Mouse (Mus musculus) C2C12 (cell line): ENCODE data around the gene Kdm4b. TPM values are rescaled to one million over a fixed set of nuclear protein-coding genes. Genes with fewer than 3 reads are reported as not detected.

Source experiments
- H3K27me3 ChIP-seq: one replicate; pipeline ENCODE4 v1.6.1; 2011; ENCODE audit not compliant: control insufficient read depth, insufficient read depth, insufficient read length
- H3K36me3 ChIP-seq: one replicate; pipeline ENCODE4 v1.6.1; 2011; ENCODE audit not compliant: control insufficient read depth, insufficient read depth
- H3K4me3 ChIP-seq: one replicate; pipeline ENCODE4 v1.5.1; 2011; ENCODE audit warnings: mild to moderate bottlenecking, control low read depth; ENCODE audit not compliant: poor library complexity, insufficient read depth, severe bottlenecking
- H3K79me2 ChIP-seq: one replicate; pipeline ENCODE4 v1.6.1; 2011; ENCODE audit not compliant: control insufficient read depth, insufficient read depth
- H3K79me3 ChIP-seq: one replicate; pipeline ENCODE4 v1.6.1; 2011; ENCODE audit warnings: low read depth, control low read depth
- H3ac ChIP-seq: one replicate; pipeline ENCODE3; 2011; ENCODE audit warnings: low read depth; ENCODE audit not compliant: control insufficient read depth, insufficient read length
- CEBPB ChIP-seq: IDR thresholded peaks from one replicate; pipeline ENCODE4 v1.6.1; 2011; ENCODE audit warnings: low read depth, mild to moderate bottlenecking, control low read depth, moderate library complexity
- CTCF ChIP-seq: IDR thresholded peaks from one replicate; pipeline ENCODE4 v1.5.1; 2011; ENCODE audit not compliant: control insufficient read depth, insufficient read depth, insufficient read length
- FOSL1 ChIP-seq: IDR thresholded peaks from one replicate; pipeline ENCODE4 v1.8.0; 2011; ENCODE audit warnings: mild to moderate bottlenecking, low read length; ENCODE audit not compliant: poor library complexity, insufficient read depth, severe bottlenecking
- MAX ChIP-seq: IDR thresholded peaks from one replicate; pipeline ENCODE4 v1.6.1; 2011; ENCODE audit warnings: mild to moderate bottlenecking, control low read depth
- MYOD1 ChIP-seq: IDR thresholded peaks from one replicate; pipeline ENCODE4 v1.6.1; 2011; ENCODE audit warnings: low read depth; ENCODE audit not compliant: control insufficient read depth, insufficient read length
- MYOG ChIP-seq: IDR thresholded peaks from one replicate; pipeline ENCODE4 v1.6.1; 2011; ENCODE audit not compliant: control insufficient read depth, insufficient read length; ENCODE audit errors: extremely low read depth
- USF1 ChIP-seq: IDR thresholded peaks from one replicate; pipeline ENCODE4 v1.6.1; 2011; ENCODE audit warnings: low read depth, mild to moderate bottlenecking, control low read depth, moderate library complexity
- polyA plus RNA-seq: library from polyadenylated mRNA; unstranded; fragments of >200 nt; fragmentation: generic; extraction: Trizol; gene quantifications from one replicate; pipeline ENCODE4 v1.2.1, GENCODE M21; 2012; ENCODE audit warnings: missing spikeins

Kdm4b gene
- polyA plus RNA-seq, 1 experiment = 10.1 TPM

DNA sequence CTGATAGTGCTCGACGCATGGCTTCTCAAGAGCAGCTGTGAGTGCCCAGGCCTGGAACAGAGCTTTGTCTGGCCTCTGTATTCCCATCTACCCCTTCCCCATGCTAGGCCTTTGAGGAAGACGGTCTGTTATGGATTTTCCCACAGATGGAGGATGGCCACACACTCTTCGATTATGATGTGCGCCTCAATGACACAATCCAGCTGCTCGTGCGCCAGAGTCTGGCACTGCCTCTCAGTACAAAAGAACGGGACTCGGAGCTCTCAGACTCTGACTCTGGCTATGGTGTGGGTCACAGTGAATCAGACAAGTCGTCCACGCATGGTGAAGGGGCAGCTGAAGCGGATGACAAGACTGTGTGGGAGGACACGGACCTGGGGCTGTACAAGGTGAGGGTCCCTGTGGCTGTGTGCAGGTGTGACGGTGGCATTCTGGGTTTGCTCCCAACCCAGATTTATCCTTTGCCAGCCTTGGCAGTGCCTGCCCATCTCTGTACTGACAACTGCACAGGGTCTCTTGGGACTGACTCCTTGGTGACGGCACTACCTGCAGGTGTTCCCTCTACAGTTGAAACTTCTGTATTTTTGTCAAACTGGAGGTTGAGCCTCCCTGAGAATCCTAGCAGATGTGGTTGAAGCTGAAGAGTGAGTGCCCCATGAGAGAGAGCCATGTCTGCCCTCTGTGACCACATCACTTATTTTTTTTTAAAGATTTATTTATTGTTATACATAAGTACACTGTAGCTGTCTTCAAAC, 16.5 kb upstream of the Kdm4b start:
- Histone ChIP-seq H3K36me3 (peaks cover 89% of the 10 kb centered on the region), H3K27me3 (no peaks in the 10 kb centered on the region), H3K79me2 (peaks cover 71% of the 10 kb centered on the region), H3K4me3 (no peak overlapping the region), H3K79me3 (peaks cover 51% of the 10 kb centered on the region), H3ac (no peak overlapping the region)
- TF ChIP-seq FOSL1 = no peak
- TF ChIP-seq CEBPB = no peak
- no peak for TF ChIP-seq MYOD1
- TF ChIP-seq MAX = no peak
- TF ChIP-seq CTCF = no peak

DNA sequence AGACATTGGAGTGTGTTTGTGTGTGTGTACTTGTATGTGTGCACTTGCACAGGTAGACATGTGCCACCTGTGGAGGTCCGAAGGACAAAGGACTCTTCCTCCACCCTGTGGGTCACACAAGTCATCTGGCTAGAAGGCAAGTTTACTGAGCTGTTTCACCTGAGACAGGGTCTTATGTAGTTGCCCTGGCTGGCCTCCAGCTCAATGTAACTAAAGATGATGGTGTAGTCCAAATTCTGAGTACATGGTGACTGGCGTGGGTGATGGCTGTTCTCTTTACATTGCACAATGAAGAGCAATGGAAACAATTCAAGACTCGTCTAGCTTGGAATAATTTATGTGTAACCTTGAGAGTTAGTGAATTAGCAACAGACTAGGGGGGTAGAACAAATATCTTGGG, 1.4 kb upstream of the Kdm4b start:
- peaks cover 4% of the 10 kb centered on the region for H3K79me3 ChIP-seq
- no peak overlapping the region for H3ac ChIP-seq
- H3K79me2 ChIP-seq = peaks cover 23% of the 10 kb centered on the region
- TF ChIP-seq CTCF (no peak), CEBPB (no peak), USF1 (no peak), FOSL1 (no peak), MYOG (no peak), MAX (no peak), MYOD1 (no peak)
- H3K4me3 ChIP-seq = no peak overlapping the region
- H3K36me3 ChIP-seq = peaks cover 31% of the 10 kb centered on the region
- H3K27me3 ChIP-seq = no peaks in the 10 kb centered on the region

DNA sequence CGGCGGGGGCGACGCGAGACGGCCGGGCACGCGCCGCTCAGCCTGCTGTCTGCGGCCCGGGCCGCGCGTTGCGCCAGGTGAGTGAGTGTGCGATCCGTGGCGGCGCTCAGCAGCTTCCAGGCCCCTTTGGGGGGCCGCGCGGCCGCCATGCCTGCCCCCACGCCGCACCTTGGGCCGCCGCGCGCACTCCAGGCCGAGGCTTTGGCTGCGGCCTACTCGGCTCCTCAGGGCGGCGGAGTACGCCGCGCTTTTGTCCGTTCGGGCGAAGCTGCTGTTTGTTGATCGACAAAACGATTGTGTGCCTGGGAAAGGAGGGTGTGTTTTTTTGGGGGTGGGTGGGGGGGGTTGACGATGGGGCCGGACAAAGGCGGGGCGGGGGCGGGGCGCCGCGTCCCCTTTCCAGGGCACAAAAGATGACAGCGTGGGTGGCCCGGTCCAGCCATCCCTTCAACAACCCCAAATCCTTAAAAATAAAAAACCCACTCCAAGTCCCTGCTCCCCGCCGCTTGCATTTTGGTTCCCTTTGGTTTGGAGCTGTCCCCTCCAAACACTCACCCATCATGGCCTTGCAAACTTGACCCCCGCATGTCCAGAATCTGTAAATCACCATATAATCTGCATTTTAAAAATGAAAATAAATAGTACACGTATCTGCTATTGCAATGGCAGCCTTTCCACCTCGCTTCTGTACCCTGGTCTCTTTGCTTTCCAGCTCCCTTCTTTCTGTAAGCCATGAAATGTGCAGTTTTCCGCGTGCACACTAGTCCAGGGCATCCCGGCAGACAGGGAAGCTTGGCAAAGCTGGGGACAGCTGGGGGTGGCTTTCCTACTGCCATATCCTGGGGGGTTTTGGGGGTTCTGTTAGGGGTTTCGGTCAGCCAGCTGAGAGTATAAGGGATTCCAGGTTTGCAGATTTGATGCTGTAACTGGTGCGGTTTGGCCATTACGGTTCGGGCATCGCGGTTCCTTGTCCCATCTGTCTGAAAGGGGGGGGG, 588 bp downstream of the Kdm4b start:
- H3K79me3 ChIP-seq = peaks cover 4% of the 10 kb centered on the region
- peaks cover 13% of the 10 kb centered on the region for H3K36me3 ChIP-seq
- peak overlapping the region; percentile 46 for H3K4me3 ChIP-seq
- peak overlapping the region; percentile 82 for H3ac ChIP-seq
- peaks cover 25% of the 10 kb centered on the region for H3K79me2 ChIP-seq
- no peak for TF ChIP-seq CTCF
- TF ChIP-seq MAX = no peak
- TF ChIP-seq FOSL1 = no peak
- TF ChIP-seq CEBPB = no peak
- TF ChIP-seq MYOG = no peak
- TF ChIP-seq MYOD1 = no peak
- no peak for TF ChIP-seq USF1
- no peaks in the 10 kb centered on the region for H3K27me3 ChIP-seq

GRCm38 (mm10) chr17:56329267-56329666, 3.4 kb downstream of the Kdm4b start:
- no peaks in the 10 kb centered on the region for H3K27me3 ChIP-seq
- H3K4me3 ChIP-seq = no peak overlapping the region
- TF ChIP-seq MAX (no peak), FOSL1 (no peak), MYOD1 (no peak), USF1 (no peak), MYOG (no peak), CEBPB (no peak), CTCF (no peak)
- H3K36me3 ChIP-seq = no peaks in the 10 kb centered on the region
- peaks cover 4% of the 10 kb centered on the region for H3K79me3 ChIP-seq
- no peak overlapping the region for H3ac ChIP-seq
- peaks cover 39% of the 10 kb centered on the region for H3K79me2 ChIP-seq

DNA sequence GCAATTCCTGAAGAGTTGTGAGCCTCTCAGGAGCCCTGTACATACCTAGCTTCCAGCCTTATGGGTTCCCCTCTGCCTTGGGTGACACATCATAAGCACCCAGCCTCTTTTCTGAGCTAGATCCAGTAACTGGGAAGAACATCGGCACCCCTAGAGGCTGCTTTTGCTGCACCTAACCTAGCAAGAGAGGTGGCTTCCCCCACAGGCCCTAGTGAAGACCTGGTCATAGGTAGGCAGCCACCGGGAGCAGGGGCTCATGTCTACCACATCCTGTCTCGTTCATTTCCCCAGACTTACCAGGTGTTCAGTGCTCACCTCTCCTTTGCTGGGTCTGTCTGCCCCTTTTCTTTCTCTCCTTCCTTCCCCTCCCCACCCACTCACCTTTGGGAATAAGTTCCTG, 4.5 kb downstream of the Kdm4b start:
- Histone ChIP-seq H3K36me3 (no peaks in the 10 kb centered on the region), H3K79me2 (peaks cover 39% of the 10 kb centered on the region), H3K4me3 (no peak overlapping the region), H3K79me3 (peaks cover 4% of the 10 kb centered on the region), H3K27me3 (no peaks in the 10 kb centered on the region), H3ac (no peak overlapping the region)
- TF ChIP-seq MYOG (no peak), CEBPB (no peak), FOSL1 (no peak), MAX (no peak), CTCF (no peak), USF1 (no peak), MYOD1 (no peak)

GRCm38 (mm10) chr17:56331256-56331655, 5.4 kb downstream of the Kdm4b start:
- Histone ChIP-seq H3K79me3 (peaks cover 4% of the 10 kb centered on the region), H3K4me3 (no peak overlapping the region), H3ac (no peak overlapping the region), H3K36me3 (no peaks in the 10 kb centered on the region), H3K79me2 (peaks cover 39% of the 10 kb centered on the region), H3K27me3 (no peaks in the 10 kb centered on the region)
- no peak for TF ChIP-seq CEBPB
- TF ChIP-seq MYOD1 = no peak
- no peak for TF ChIP-seq MAX
- TF ChIP-seq MYOG = no peak
- no peak for TF ChIP-seq FOSL1
- TF ChIP-seq USF1 = no peak
